Mouse (Mus musculus) left cerebral cortex, postnatal 25 days (tissue): ENCODE measurements around the gene Pwwp2b. TPM values are rescaled to one million over a fixed set of nuclear protein-coding genes. Genes with fewer than 3 reads are reported as not detected.

Experiments used
- DNase-seq, 2 experiments: peaks; one replicate each; pipeline ENCODE4 v3.0.0; 2022; ENCODE audit warnings: low spot score in 2 of 2, mixed read lengths in 1 of 2
- intact Hi-C: fragments of 180-260 bp; cut with DNase I; formaldehyde crosslinking; loops from one replicate; pipeline ENCODE4 v1.15.1; 2025
- total RNA-seq, 2 experiments: library from RNA; stranded (reverse); gene quantifications; 2 replicates each; pipeline ENCODE4 v1.2.3; 2021

Gene Pwwp2b
- total RNA-seq, 2 experiments from 2014 or later: 10.5 to 11.9 TPM

DNA sequence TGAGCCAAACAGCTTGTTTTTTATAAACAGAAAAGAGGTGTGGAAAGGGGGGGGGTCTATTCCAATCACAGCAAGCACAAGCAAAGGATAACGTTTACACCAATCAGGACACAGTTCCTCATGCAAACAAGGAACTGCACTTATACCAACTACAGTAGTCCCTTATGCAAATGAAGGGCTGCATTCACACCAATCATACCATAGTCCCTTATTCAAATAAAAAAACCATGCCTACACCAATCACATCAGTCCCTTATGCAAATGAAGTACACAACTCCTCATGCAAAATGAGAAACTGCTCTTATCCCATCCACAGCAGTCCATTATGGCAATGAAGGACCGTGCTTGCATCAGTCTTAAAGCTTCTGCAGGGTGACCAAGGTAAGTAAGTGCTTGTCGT lies 66.4 kb downstream of the Pwwp2b start:
- intact Hi-C loops: no loop called here
- DNase-seq: no peak

DNA sequence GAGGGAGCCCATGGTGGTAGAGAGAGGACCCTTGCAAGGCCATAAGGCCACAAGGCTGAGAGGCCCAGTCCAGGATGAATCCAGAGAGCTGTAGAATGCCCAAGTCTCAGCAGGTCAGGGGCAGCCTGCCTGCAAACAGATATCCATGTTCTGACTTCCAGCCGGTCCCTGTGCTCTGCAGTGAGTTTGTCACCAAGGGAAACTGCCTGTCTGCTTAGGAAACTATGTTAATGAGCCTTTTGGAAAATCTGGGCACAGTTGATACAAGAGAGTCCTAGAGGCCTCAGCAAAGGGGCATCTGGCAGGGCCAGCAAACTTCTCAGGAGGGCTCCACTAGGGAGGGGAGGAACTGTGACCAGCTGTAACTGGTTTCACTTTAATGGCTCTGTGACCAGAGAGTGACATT lies 70.7 kb downstream of the Pwwp2b start:
- DNase-seq: peak in 1 of 2 experiments; percentile 25
- intact Hi-C loops: no loop called here

Other genes with a start within 250 kb of the Pwwp2b start
- 10 to 100 TPM; 57.7 to 62.6 TPM for gene Dpysl4, start 162.5 kb upstream of the Pwwp2b start, total RNA-seq
- 1 to 10 TPM; 5.5 to 6.4 TPM for gene Lrrc27, start 35.5 kb upstream of the Pwwp2b start, total RNA-seq
- gene Stk32c, start 35.2 kb upstream of the Pwwp2b start, total RNA-seq: 100 to 1,000 TPM; 161 to 176 TPM
- gene Inpp5a, start 140.6 kb downstream of the Pwwp2b start, total RNA-seq: 10 to 100 TPM; 58.5 to 59.2 TPM